Mouse (Mus musculus): ENCODE results near the gene Pex16. TPM values are rescaled to one million over a fixed set of nuclear protein-coding genes. Genes with fewer than 3 reads are reported as not detected.
"Not testable (repeated sequence)": the region's sequence is repeated elsewhere in the genome, so short reads cannot be mapped to it uniquely, and the experiment has no call there.

Gene Pex16
- total and polyA plus RNA-seq, 2 experiments, result 95.5 to 164 TPM

GRCm38 (mm10) chr2:92397436-92397835 lies 23.0 kb downstream of the Pex16 start:
- Histone ChIP-seq H3K9ac (ENCODE audit: low read depth, low read length) (no peak overlapping the region), H3K27me3 (ENCODE audit: control insufficient read depth, insufficient read depth, low read length) (peaks cover 9% of the 10 kb centered on the region; the same call in 1 of the 2 replicates), H3K79me2 (ENCODE audit: control insufficient read depth, insufficient read depth, low read length) (no peaks in the 10 kb centered on the region), H3K27ac (replicated peaks; ENCODE audit: insufficient read depth, low read depth, low read length) (no peak overlapping the region), H3K4me3 (ENCODE audit: insufficient read depth, low read depth, low read length) (no peak overlapping the region), H3K36me3 (ENCODE audit: control insufficient read depth, insufficient read depth, low read length) (no peaks in the 10 kb centered on the region), H3K4me1 (ENCODE audit: control insufficient read depth, insufficient read depth, low read length) (peaks cover 3% of the 10 kb centered on the region; the same call in 1 of the 2 replicates)
- TF ChIP-seq POLR2A (IDR thresholded peaks at IDR 0.05; ENCODE audit: extremely low read depth, insufficient read depth, low read length), result no peak
- TF ChIP-seq CTCF (IDR thresholded peaks at IDR 0.05; ENCODE audit: low read depth, low read length), result no peak
- DNase-seq (ENCODE audit: extremely low read depth, low read depth, low spot score), result no peak
- WGBS, result 83% methylated on average over 1 of the region's 1 CpGs

- 100% methylated on average over 3 of the region's 4 CpGs for WGBS
- not testable (repeated sequence) for H3K79me2 ChIP-seq (ENCODE audit: control insufficient read depth, insufficient read depth, low read length); H3K36me3 ChIP-seq (ENCODE audit: control insufficient read depth, insufficient read depth, low read length); H3K9ac ChIP-seq (ENCODE audit: low read depth, low read length); H3K4me3 ChIP-seq (ENCODE audit: insufficient read depth, low read depth, low read length); H3K4me1 ChIP-seq (ENCODE audit: control insufficient read depth, insufficient read depth, low read length); H3K27me3 ChIP-seq (ENCODE audit: control insufficient read depth, insufficient read depth, low read length); H3K27ac ChIP-seq (replicated peaks; ENCODE audit: insufficient read depth, low read depth, low read length); DNase-seq (ENCODE audit: extremely low read depth, low read depth, low spot score)
These were observed 25.4 kb downstream of the Pex16 start for GRCm38 (mm10) chr2:92399877-92400276.

- DNase-seq (ENCODE audit: extremely low read depth, low read depth, low spot score), result no peak
- Histone ChIP-seq H3K27me3 (ENCODE audit: control insufficient read depth, insufficient read depth, low read length) (peaks cover 2% of the 10 kb centered on the region; the same call in 1 of the 2 replicates), H3K4me1 (ENCODE audit: control insufficient read depth, insufficient read depth, low read length) (peaks cover 3% of the 10 kb centered on the region; the same call in 1 of the 2 replicates), H3K79me2 (ENCODE audit: control insufficient read depth, insufficient read depth, low read length) (no peaks in the 10 kb centered on the region), H3K4me3 (ENCODE audit: insufficient read depth, low read depth, low read length) (peak overlapping the region; percentile 13; the same call in 1 of the 2 replicates), H3K27ac (replicated peaks; ENCODE audit: insufficient read depth, low read depth, low read length) (no peak overlapping the region), H3K9ac (ENCODE audit: low read depth, low read length) (no peak overlapping the region; the same call in 1 of the 2 replicates), H3K36me3 (ENCODE audit: control insufficient read depth, insufficient read depth, low read length) (peaks cover 3% of the 10 kb centered on the region; the same call in 1 of the 2 replicates)
- TF ChIP-seq POLR2A (IDR thresholded peaks at IDR 0.05; ENCODE audit: extremely low read depth, insufficient read depth, low read length) (no peak), CTCF (IDR thresholded peaks at IDR 0.05; ENCODE audit: low read depth, low read length) (no peak)
- WGBS, result 11% methylated on average over 22 of the region's 22 CpGs
These were observed 26.2 kb downstream of the Pex16 start for GRCm38 (mm10) chr2:92400682-92401081.

GRCm38 (mm10) chr2:92401091-92401561 lies 26.6 kb downstream of the Pex16 start, which contains the start of gene Mapk8ip1:
Mapk8ip1 (minus strand) TSS chr2:92401263.
- Histone ChIP-seq H3K36me3 (ENCODE audit: control insufficient read depth, insufficient read depth, low read length) (peaks cover 3% of the 10 kb centered on the region; the same call in 1 of the 2 replicates), H3K4me1 (ENCODE audit: control insufficient read depth, insufficient read depth, low read length) (peaks cover 3% of the 10 kb centered on the region; the same call in 1 of the 2 replicates), H3K27ac (replicated peaks; ENCODE audit: insufficient read depth, low read depth, low read length) (no peak within 1 kb of the TSS), H3K4me3 (ENCODE audit: insufficient read depth, low read depth, low read length) (peak within 1 kb of the TSS; percentile 13; the same call in 1 of the 2 replicates), H3K79me2 (ENCODE audit: control insufficient read depth, insufficient read depth, low read length) (no peaks in the 10 kb centered on the region), H3K9ac (ENCODE audit: low read depth, low read length) (no peak within 1 kb of the TSS; the same call in 1 of the 2 replicates), H3K27me3 (ENCODE audit: control insufficient read depth, insufficient read depth, low read length) (peaks cover 2% of the 10 kb centered on the region; the same call in 1 of the 2 replicates)
- TF ChIP-seq POLR2A (IDR thresholded peaks at IDR 0.05; ENCODE audit: extremely low read depth, insufficient read depth, low read length) (no peak), CTCF (IDR thresholded peaks at IDR 0.05; ENCODE audit: low read depth, low read length) (no peak)
- DNase-seq (ENCODE audit: extremely low read depth, low read depth, low spot score), result no peak
- WGBS, result 5% methylated on average over 45 of the region's 59 CpGs

- peak; percentile 48 for DNase-seq (ENCODE audit: extremely low read depth, low read depth, low spot score)
- H3K27ac ChIP-seq (replicated peaks; ENCODE audit: insufficient read depth, low read depth, low read length), result no peak overlapping the region
- peaks cover 3% of the 10 kb centered on the region; the same call in 1 of the 2 replicates for H3K4me1 ChIP-seq (ENCODE audit: control insufficient read depth, insufficient read depth, low read length)
- H3K9ac ChIP-seq (ENCODE audit: low read depth, low read length), result no peak overlapping the region
- TF ChIP-seq POLR2A (IDR thresholded peaks at IDR 0.05; ENCODE audit: extremely low read depth, insufficient read depth, low read length) (no peak), CTCF (IDR thresholded peaks at IDR 0.05; ENCODE audit: low read depth, low read length) (no peak)
- peaks cover 2% of the 10 kb centered on the region; the same call in 1 of the 2 replicates for H3K27me3 ChIP-seq (ENCODE audit: control insufficient read depth, insufficient read depth, low read length)
- WGBS, result 72% methylated on average over 4 of the region's 4 CpGs
- peaks cover 9% of the 10 kb centered on the region for H3K36me3 ChIP-seq (ENCODE audit: control insufficient read depth, insufficient read depth, low read length)
- H3K4me3 ChIP-seq (ENCODE audit: insufficient read depth, low read depth, low read length), result no peak overlapping the region
- H3K79me2 ChIP-seq (ENCODE audit: control insufficient read depth, insufficient read depth, low read length), result no peaks in the 10 kb centered on the region
These were observed 28.3 kb downstream of the Pex16 start for GRCm38 (mm10) chr2:92402591-92403326.

All from liver, adult 2 months (tissue).